Mouse (Mus musculus) limb, embryonic 14.5 days (tissue): Measurements from ENCODE around the gene Ptprc. TPM values are rescaled to one million over a fixed set of nuclear protein-coding genes. Genes with fewer than 3 reads are reported as not detected.

ENCODE experiments used
- ATAC-seq: fragments of 200-750 bp; cut with Nextera tagmentation; 2 replicates; pipeline ENCODE4 v1.8.0; 2017; ENCODE audit warnings: low read depth, moderate number of reproducible peaks, moderate TSS enrichment; ENCODE audit not compliant: low FRiP score
- DNase-seq: peaks from one replicate; pipeline ENCODE4 v3.0.0-alpha.2; 2015; ENCODE audit warnings: low spot score
- H3K27ac ChIP-seq: fragments of 300-500 bp; sonication (generic); replicated peaks from 2 replicates; pipeline ENCODE4 v1.5.1; 2014; ENCODE audit warnings: low read depth, mild to moderate bottlenecking, low read length, moderate library complexity, mixed read lengths
- H3K27me3 ChIP-seq: fragments of 300-500 bp; sonication (generic); 2 replicates; pipeline ENCODE4 v1.6.1; 2014; ENCODE audit warnings: low read length, mixed read lengths; ENCODE audit not compliant: control insufficient read depth, insufficient read depth
- H3K36me3 ChIP-seq: fragments of 300-500 bp; sonication (generic); 2 replicates; pipeline ENCODE4 v1.6.1; 2014; ENCODE audit warnings: mild to moderate bottlenecking, low read length, moderate library complexity, mixed read lengths; ENCODE audit not compliant: control insufficient read depth, insufficient read depth
- H3K4me1 ChIP-seq: fragments of 300-500 bp; sonication (generic); 2 replicates; pipeline ENCODE4 v1.6.1; 2014; ENCODE audit warnings: antibody characterized with exemption, low read length, mixed read lengths; ENCODE audit not compliant: control insufficient read depth, insufficient read depth
- H3K4me2 ChIP-seq: fragments of 300-500 bp; sonication (generic); replicated peaks from 2 replicates; pipeline ENCODE4 v1.6.1; 2014; ENCODE audit warnings: low read depth, mild to moderate bottlenecking, low read length, moderate library complexity; ENCODE audit not compliant: severe bottlenecking
- H3K4me3 ChIP-seq: fragments of 300-500 bp; sonication (generic); replicated peaks from 2 replicates; pipeline ENCODE4 v1.5.1; 2014; ENCODE audit warnings: low read length
- H3K9ac ChIP-seq: fragments of 300-500 bp; sonication (generic); 2 replicates; pipeline ENCODE4 v1.6.1; 2014; ENCODE audit warnings: mild to moderate bottlenecking, low read depth, low read length, moderate library complexity; ENCODE audit not compliant: severe bottlenecking
- H3K9me3 ChIP-seq: fragments of 300-500 bp; sonication (generic); 2 replicates; pipeline ENCODE4 v1.6.1; 2016; ENCODE audit warnings: low read length; ENCODE audit not compliant: control insufficient read depth
- POLR2A ChIP-seq: fragments of 200-500 bp; IDR thresholded peaks from 2 replicates; pipeline ENCODE4 v1.8.0; 2012; ENCODE audit warnings: inconsistent platforms, mild to moderate bottlenecking, moderate library complexity, borderline replicate concordance; ENCODE audit not compliant: insufficient read depth, insufficient read length; ENCODE audit errors: extremely low read depth
- whole genome bisulfite sequencing: fragments of 180-500 bp; shearing (Covaris S2); extraction: QIAGEN DNeasy Blood & Tissue Kit; methylation state at CpG from one replicate; pipeline ENCODE4 v1.1.7; 2014; 5-methylcytosine and 5-hydroxymethylcytosine counted together
- polyA plus RNA-seq, 2 experiments: library from polyadenylated mRNA; depleted of rRNA in 1 of 2; stranded (reverse) in 1 of 2; unstranded in 1 of 2; fragments of >200 nt; fragmentation: Nextera tagmentation in 1 of 2; extraction: Ambion mirVana in 1 of 2; gene quantifications; 2 replicates each; pipeline versions ENCODE4 v1.2.1 to v1.2.3; 2012 to 2014

Gene Ptprc
- polyA plus RNA-seq, 2 experiments: 3.2 to 4.5 TPM

GRCm38 (mm10) chr1:138174143-138174542, 1.4 kb downstream of the Ptprc start:
- Histone ChIP-seq H3K4me2 (no peak overlapping the region), H3K4me1 (no peaks in the 10 kb centered on the region), H3K36me3 (no peaks in the 10 kb centered on the region), H3K27me3 (no peaks in the 10 kb centered on the region), H3K27ac (no peak overlapping the region), H3K9ac (no peak overlapping the region), H3K4me3 (no peak overlapping the region), H3K9me3 (no peaks in the 10 kb centered on the region)
- ATAC-seq (no peak), DNase-seq (no peak)
- TF ChIP-seq POLR2A: no peak
- WGBS: 80% methylated on average over 4 of the region's 4 CpGs

- H3K4me1 ChIP-seq: no peaks in the 10 kb centered on the region
- no peak overlapping the region for H3K9ac ChIP-seq
- DNase-seq: no peak
- H3K9me3 ChIP-seq: no peaks in the 10 kb centered on the region
- H3K4me2 ChIP-seq: no peak overlapping the region
- H3K27ac ChIP-seq: no peak overlapping the region
- ATAC-seq: no peak
- WGBS: 80% methylated on average over 6 of the region's 6 CpGs
- TF ChIP-seq POLR2A: no peak
- H3K4me3 ChIP-seq: no peak overlapping the region
- H3K27me3 ChIP-seq: no peaks in the 10 kb centered on the region
- H3K36me3 ChIP-seq: no peaks in the 10 kb centered on the region
Observed at GRCm38 (mm10) chr1:138173669-138174068, 1.8 kb downstream of the Ptprc start.

GRCm38 (mm10) chr1:138172547-138172946, 3.0 kb downstream of the Ptprc start:
- TF ChIP-seq POLR2A: no peak
- no peaks in the 10 kb centered on the region for H3K27me3 ChIP-seq
- H3K36me3 ChIP-seq: no peaks in the 10 kb centered on the region
- DNase-seq (no peak), ATAC-seq (no peak)
- 44% methylated on average over 3 of the region's 3 CpGs for WGBS
- H3K27ac ChIP-seq: no peak overlapping the region
- no peaks in the 10 kb centered on the region for H3K9me3 ChIP-seq
- H3K4me2 ChIP-seq: no peak overlapping the region
- H3K4me3 ChIP-seq: no peak overlapping the region
- H3K9ac ChIP-seq: no peak overlapping the region
- no peaks in the 10 kb centered on the region for H3K4me1 ChIP-seq

- 78% methylated on average over 4 of the region's 4 CpGs for WGBS
- H3K4me3 ChIP-seq: no peak overlapping the region
Observed at GRCm38 (mm10) chr1:138172096-138172495, 3.4 kb downstream of the Ptprc start.

GRCm38 (mm10) chr1:138166233-138166771, 9.2 kb downstream of the Ptprc start:
- no peak for TF ChIP-seq POLR2A
- no peak for DNase-seq
- Histone ChIP-seq H3K27ac (no peak overlapping the region), H3K4me1 (no peaks in the 10 kb centered on the region), H3K36me3 (no peaks in the 10 kb centered on the region), H3K9ac (no peak overlapping the region), H3K4me2 (no peak overlapping the region), H3K4me3 (no peak overlapping the region), H3K27me3 (no peaks in the 10 kb centered on the region), H3K9me3 (no peaks in the 10 kb centered on the region)
- ATAC-seq: no peak
- WGBS: 74% methylated on average over 5 of the region's 5 CpGs

More at GRCm38 (mm10) chr1:138172096-138172495, 3.4 kb downstream of the Ptprc start:
- ATAC-seq (no peak), DNase-seq (no peak)
- Histone ChIP-seq H3K27me3 (no peaks in the 10 kb centered on the region), H3K9ac (no peak overlapping the region), H3K4me1 (no peaks in the 10 kb centered on the region), H3K9me3 (no peaks in the 10 kb centered on the region), H3K27ac (no peak overlapping the region), H3K36me3 (no peaks in the 10 kb centered on the region), H3K4me2 (no peak overlapping the region)
- TF ChIP-seq POLR2A: no peak

GRCm38 (mm10) chr1:138162638-138163037, 12.9 kb downstream of the Ptprc start:
- ATAC-seq: no peak
- no peak for DNase-seq
- Histone ChIP-seq H3K36me3 (no peaks in the 10 kb centered on the region), H3K4me1 (no peaks in the 10 kb centered on the region), H3K27me3 (no peaks in the 10 kb centered on the region), H3K9ac (no peak overlapping the region), H3K4me2 (no peak overlapping the region), H3K4me3 (no peak overlapping the region), H3K27ac (no peak overlapping the region), H3K9me3 (no peaks in the 10 kb centered on the region)
- 76% methylated on average over 8 of the region's 8 CpGs for WGBS
- no peak for TF ChIP-seq POLR2A
